Mouse (Mus musculus): Measurements from ENCODE around the gene Mad2l2.
A peak's percentile ranks its signal among the peaks of the same experiment; 100 is the strongest.
"Not testable (repeated sequence)": the region's sequence is repeated elsewhere in the genome, so short reads cannot be mapped to it uniquely, and the experiment has no call there.

Mad2l2 gene

DNA sequence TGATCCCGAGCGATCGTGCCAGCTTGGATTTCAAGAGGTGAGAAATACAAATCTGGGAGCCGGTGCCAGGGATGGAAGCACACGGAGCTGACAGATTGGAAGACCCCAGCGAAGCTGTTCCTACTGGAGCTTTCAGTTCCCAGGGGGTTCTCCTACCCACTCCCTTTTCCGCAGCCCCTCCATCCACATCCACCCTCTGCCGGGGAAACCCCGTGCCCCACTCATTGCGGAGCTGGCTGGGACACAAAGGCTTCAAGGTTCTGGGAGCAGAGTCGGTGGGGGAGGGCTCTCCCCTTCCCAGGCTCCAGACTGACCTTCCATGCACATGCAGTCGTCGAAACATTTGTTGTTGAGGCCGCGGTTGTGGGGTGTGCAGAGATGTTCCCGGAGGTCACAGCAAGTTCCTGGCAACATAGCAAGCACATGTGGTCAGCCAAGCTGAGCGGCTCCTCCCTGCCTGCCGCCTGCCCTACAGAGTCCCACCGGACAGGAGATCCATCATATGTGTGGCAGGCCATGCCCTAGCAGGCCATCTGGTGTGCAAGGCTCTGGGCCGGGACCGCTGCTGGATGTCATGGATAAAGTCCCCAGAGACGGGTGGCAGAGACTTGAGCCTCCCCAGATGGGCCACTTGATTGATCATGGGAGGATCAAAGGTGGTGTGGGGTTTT, 22.4 kb upstream of the Mad2l2 start:
- no peak for DNase-seq (ENCODE audit: low read depth, low spot score)

DNA sequence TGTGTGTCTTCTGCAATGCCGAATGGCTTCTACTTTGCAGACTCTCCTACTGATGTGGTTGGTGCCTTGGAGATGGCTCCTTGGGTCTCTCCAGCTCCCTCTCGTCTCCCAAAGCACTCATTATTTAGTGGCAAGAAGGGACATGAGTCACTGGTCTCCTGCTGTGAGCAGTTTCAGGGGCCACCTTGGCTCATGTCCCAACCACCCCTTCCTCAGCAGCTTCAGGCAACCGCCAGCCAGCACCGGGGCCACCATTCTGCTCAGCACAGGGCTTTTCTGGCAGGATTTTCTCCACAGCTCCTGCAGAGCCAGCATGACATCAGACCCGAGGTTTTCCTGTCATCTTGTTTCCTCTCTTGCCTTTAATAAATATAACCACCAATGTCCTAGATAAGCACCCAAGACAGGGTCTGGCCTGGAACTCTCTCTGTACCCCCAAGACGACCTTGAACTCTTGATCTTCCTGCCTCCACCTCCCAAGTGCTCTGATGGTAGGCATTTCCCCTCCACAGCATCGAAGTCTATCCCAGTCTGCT, 21.6 kb upstream of the Mad2l2 start:
- DNase-seq (ENCODE audit: low read depth, low spot score), result no peak

DNA sequence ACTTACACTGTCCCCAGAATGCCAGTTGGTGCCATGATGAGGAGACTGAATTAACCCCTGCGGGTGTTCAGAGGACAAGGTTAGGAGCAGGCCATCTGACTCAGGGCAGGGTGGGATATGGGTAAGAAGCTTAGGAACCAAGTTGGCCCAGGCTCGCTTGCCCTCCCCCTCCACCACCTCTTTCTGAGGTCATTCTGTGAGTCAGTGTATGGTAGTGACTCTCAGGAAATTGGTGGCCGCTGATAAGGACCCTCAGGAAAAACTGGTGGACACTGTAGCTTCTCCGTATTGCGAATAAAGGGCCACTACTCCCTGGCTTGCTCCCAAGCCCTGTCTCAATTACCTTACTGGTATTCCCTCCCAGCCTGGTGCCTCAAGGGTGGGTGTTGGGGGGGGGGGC, 21.0 kb upstream of the Mad2l2 start:
- DNase-seq (ENCODE audit: low read depth, low spot score), result no peak

DNA sequence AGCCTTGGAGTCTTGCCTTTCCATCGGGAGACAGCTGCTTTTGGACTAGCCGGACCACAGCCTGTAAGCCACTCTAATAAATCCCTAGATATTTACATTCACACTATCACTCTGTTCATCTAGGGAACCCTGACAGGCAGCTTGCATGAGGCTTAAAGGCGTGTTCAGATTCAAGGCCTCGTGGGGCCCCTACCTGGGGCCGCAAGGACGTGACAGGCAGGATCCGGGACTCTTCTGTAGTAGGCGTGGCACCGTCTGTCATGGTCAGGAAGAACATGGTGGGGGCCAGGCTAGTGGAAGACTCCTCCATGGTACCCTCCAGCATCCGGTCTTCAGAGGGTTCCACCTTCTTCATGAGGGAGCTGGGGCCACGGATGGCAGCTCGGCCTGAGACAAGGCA, 17.7 kb upstream of the Mad2l2 start:
- DNase-seq (ENCODE audit: low read depth, low spot score), result no peak

DNA sequence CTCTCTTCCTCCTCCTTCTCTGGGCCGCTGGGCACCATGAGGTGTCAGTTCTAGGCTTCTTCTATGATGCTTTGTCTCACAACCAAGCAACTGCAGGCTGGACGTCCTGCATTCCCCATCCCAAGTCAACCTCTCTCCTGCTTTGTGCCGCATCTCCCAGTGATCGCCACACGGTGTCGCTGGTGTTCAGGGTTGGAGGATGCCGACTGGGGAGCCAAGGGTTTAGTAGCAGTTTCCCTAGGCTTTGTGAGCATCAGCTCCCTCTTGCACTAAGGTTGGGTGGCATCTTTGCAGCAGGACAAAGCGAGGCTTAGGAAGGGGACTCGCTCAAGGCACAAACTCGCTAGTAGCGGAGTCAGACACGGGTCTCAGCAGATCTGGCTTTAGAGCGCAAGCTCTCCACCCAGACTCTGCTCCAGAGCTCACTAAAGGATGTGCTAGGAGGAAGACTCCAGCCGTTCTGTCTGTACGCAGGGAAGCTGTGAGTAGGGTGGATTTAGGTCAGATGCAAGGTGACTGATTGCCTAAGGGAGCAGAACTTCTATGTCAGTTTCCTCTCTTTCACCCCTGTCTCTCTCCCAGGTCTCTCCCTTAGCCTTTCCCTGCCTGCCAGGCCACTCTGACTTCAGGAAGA, 15.3 kb upstream of the Mad2l2 start:
- DNase-seq (ENCODE audit: low read depth, low spot score), result peak; percentile 93

DNA sequence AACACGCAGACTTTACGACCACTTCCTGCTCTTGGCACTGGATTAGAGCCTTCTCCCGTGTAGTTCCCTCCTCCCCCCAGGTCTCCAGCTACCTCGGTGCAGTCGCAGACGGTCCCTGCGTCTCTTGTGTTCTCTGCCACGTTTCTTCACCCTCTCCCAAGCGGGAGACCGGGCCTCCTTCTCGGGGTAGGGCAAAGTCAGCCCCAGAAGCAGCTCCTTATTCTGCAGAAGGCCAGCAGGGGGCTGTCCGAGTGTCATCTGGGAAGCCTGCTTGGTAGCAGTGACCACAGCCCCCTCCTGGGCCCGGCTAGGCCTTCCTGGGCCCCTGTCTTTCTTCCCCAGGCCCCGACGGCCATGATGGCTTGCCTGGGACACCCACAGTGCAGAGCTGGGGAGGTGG, 14.7 kb upstream of the Mad2l2 start:
- peak; percentile 54 for DNase-seq (ENCODE audit: low read depth, low spot score)

DNA sequence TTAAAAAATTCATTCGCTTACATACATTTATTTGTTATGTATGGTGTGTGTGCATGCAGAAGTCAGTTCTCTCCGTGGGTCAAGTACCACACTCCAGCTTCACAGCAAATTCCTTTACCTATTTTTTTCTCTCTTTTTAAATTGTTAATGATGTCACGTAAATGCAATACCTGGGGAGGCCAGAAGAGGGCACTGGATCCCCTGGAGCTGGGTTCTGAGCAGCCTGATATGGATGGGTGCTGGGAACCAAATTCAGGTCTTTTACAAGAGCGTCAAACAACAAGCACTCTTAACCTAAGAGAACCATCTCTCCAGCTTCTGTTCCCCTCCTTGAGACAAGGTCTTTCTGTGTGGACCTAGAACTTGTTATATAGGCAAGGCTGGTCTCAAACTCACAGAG, 13.5 kb upstream of the Mad2l2 start:
- DNase-seq (ENCODE audit: low read depth, low spot score), result peak; percentile 79

DNA sequence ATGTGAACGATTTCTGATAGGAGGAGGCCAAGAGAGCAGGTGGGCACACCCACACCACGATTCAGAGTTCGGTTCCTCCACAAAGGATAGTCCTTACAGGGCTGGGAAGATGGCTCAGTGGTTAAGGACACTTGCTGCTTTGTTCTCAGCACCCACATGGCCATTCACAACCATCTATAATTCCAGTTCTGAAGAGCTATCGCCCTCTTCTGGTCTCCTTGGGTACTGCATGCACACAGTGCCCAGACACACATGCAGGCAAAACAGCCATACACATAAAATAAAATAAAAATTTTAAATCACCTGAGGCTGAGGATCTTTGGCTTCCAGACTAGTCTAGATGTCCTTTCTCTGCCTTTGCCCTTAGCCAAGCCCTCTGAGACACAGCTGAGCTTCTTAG, 12.8 kb upstream of the Mad2l2 start:
- DNase-seq (ENCODE audit: low read depth, low spot score), result peak; percentile 60

DNA sequence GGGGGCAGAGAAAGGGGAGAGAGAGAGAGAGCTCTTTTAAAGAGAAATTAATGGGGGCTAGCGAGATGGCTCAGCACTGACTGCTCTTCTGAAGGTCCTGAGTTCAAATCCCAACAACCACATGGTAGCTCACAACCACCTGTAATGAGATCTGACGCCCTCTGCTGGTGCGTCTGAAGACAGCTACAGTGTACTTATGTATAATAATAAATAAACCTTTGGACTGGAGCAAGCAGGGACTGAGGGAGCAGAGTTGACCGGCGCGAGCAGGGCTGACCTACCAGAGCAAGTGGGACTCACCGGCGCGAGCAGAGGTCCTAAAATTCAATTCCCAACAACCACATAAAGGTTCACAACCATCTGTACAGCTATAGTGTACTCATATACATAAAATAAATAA, 10.6 kb upstream of the Mad2l2 start:
- not testable (repeated sequence) for DNase-seq (ENCODE audit: low read depth, low spot score)

DNA sequence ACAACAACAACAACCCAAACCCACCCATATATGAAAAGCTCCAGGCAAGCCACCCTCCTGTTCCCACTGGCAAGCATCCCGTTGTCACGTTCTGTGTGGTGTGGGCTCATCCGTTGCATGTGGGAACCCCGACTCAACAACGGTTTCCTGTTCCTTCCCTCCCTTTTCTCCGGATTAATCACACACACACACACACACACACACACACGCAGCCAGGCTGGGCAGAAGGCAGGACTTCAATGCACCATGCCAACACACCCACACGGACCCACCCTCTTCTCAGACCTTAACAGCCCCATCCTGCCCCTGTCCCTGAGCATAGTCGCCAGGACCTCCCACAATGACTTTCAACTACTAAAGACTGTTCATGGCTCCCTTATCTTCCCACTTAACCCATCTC, 9.6 kb upstream of the Mad2l2 start:
- DNase-seq (ENCODE audit: low read depth, low spot score), result no peak

DNA sequence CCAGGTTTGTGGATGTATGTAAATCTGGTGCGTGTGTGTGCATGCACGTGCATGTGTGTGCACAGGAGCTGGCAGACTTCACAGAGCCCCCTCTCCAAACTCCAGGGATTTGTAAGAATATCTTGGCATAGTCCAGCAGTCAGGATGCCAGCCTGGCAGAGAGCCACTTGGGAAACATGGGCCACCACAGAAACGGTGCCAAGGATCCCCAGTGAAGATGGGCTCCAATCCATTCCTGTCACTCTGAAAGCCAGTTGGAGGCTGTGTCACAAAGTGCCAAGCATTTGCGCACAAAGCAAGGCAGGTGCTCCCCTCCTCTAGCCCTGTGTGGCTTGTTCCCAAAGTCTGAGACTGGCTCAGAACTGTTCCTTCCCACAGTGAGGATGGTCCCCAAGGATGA, 8.8 kb upstream of the Mad2l2 start:
- DNase-seq (ENCODE audit: low read depth, low spot score), result no peak

DNA sequence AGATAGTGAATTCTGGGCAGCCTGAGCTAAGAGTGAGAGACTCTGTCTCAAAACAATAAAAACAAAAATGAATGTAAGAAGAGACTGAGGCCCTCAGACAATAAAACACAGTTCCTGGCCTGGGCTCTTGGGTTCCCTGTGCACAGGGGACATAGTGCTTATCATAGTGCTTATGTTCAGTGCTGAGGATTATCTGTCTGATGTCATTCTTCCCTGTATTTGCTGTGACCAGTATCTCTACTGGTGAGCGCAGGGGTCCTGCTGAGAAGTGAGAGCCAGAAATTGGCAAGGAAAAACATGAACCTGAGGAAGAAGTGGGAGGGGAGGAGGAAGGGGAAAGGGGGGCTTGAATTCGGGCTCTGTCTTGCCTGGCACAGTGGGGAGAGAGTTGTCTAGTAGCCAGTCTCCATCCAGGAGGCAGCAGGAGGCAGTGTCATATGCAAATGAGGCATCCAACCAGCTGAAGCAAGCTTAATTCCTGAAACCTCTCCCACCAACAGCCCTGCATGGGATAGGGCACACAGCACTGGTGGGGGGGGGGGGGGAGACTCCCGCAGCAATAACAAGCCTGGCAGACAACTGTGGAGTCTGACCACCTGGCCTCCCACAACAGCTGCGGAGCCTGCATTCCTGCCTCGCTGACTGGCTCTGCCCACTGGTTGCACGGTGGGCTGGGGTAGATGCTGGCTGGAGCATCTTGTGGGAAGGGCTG, 8.0 kb upstream of the Mad2l2 start:
- DNase-seq (ENCODE audit: low read depth, low spot score), result peak; percentile 56

DNA sequence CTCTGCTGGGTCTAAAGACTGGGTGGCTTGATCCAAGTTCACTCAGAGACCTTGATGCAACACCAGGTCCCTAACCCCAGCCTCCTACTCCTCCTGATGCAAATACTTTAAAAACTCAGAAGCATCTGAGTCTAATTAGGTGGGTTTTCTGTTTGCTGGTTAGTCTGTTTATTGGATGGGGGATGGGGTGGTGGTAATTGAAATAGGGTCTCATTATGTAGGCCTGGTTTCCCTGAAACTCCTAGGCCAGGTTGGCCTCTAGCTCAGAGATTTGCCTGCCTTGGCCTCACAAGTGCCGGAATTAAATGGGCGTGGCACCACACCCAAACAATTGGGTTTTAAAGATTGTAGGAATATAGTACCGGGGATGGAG, 7.5 kb upstream of the Mad2l2 start:
- DNase-seq (ENCODE audit: low read depth, low spot score), result no peak

DNA sequence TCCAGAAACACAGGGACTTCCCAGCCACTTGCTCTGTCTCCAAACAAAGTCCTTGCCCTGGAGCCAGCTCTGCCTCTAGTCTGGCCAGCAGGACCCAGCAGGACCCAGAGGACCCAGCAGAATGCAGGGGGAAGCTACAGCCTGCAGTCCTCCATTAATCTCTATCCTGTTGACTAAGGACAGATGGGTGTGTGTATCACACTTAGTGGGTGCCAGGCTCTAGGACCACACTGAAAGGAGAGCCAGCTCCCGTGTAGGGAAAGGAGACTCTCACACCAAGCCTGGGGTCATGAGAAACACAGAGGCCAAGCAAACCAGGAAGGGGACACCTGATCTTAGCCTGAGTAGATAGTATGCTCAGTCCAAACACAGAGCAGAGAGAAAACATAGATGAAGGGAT, 1.9 kb upstream of the Mad2l2 start:
- DNase-seq (ENCODE audit: low read depth, low spot score), result no peak

DNA sequence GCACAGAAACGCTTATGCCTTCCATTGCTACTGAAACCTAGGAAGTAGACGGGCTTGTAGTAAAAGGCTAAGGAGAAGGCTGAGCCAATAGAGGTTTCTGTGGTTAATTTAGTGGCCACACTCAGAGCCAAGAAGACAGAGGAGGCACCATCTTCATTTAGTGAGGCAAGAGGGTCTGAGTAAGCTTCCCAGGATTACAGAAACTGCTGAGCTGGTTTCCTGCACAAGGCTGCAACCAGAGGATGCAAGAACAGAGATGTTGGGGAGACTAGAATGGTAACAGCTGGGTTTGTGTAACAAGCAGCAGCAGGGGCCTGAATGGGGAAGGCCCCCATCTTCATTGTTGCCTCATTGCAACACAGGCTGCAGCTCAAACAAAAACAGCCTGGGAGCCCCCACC, 1.5 kb upstream of the Mad2l2 start:
- DNase-seq (ENCODE audit: low read depth, low spot score), result no peak

DNA sequence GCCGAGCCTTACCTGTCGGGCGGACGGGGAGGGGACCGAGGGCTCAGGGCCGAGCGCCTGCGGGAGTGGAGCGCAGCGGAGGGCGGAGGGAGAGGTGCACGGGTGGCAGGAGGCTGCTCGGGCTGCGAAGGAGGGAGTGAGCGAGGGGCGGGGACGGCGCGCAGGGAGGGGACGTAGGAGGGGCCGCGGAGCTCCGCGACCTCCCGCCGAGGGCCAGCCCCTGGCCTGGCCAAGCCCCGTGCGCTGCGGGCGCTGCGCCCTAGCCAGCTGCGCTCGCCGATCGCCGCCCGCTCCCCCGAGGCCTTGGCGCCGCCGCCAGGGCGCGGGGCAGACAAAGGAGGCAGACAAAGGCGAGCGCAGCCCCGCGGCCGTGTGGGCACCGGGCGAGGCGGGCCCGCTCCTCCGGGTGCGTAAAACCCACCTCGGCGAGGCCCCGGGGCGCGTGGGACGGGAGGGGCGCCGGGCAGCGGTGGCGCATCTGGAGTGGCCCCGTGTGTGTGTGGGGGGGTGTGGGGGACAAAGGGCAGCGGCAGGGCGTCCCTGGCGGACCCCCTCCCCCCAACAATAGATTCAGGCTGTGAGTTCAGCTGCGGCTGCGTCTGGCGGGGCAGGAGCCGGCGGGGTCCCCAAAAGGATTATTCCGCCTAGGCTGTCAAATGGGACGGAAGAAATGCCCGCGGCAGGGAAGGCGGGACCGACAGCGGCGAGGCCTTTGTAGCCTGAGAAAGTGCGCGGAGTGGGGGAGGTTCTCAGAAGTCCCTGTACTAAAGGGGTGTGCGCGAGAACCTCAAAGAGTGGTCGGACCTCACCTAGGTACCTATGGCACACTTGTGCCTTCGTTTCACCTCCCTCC, 603 bp downstream of the Mad2l2 start, which contains the start of gene Draxin:
Draxin (minus strand) TSS at position 138 of the 853 bp plus-strand sequence.
- peak; percentile 79 for DNase-seq (ENCODE audit: low read depth, low spot score)

DNA sequence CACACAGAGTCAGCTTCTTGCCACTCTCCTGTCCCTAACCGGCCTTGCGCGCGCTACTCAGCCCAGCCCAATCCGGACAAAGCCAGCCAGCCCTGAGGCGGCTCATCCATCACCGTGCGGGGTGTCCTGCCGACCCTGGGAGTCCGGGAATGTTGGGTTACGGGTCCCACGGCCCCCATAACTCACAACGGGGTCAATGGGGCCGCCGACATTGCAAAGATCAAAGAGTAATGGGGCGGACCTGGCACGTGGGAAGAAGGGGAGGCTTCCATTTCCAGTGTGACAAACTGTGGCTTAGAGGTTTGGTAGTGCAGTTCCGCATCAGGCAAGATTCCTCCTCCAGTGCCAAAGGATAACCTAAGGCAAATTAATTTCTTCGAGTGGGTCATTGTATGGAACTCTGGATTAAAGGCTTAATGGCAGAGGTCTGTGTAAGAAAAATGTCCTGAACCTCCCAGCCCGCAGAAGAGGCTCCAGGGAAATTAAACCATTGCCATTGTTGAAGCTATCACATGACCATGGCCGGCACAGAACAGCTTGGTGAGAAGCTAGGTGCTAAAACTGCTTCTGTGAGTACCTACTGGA, 1.4 kb downstream of the Mad2l2 start:
- peak; percentile 31 for DNase-seq (ENCODE audit: low read depth, low spot score)

DNA sequence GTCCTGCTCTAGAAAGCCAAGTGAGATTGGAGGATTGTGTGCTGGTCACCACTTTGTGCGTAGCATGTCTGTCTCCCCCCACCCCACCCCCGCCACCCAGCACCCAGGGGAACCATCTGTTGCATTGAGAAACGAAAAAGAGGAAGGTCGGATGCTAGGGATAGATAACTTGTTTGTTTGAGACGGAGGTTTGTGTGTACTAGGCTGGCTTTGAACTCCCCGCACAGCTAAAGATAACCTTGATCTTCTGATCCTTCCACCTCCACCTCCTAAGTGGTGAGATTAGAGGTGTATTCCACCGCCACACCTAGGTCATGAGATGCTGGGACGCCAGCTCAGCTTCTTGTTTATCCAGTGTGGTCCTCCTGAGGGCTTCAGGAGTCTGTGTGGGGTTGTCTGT, 4.8 kb downstream of the Mad2l2 start:
- DNase-seq (ENCODE audit: low read depth, low spot score), result no peak

DNA sequence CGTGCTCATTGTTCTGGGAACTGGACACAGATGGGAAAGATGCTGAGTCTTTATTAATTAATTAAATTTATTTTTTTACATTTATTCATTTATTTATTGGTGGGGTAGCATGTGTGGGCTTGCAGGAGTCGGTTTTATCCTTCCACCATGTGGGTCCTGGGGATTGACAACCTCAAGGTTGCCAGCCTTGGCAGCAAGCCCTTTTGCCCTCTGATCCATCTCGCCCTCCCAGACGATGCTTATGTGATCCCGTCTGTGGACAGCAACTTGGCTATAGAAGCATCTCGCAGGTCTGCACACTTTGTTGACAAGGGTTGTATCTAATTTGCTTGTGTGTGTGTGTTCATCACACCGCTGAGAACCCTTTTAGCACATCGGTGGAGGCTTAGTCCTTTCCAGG, 7.3 kb downstream of the Mad2l2 start:
- DNase-seq (ENCODE audit: low read depth, low spot score), result no peak

DNA sequence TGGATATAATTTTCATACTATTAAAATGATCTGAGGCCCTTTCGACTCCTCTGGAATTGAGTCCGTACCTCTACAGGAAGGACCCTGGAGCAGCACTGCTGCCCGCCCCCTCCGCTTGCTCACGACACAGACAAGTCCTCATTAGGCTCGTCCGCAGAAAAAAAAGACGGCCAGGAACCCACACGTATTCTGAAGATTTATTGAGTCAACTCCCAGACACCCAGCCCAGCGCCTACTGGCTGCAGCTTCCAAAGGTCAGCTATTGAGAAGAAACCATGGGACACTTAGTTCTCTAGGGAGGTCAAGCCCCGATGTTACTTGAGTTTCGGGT, 9.5 kb downstream of the Mad2l2 start:
- DNase-seq (ENCODE audit: low read depth, low spot score), result no peak
